Mouse (Mus musculus) inflammation-experienced regulatory T-cells, adult 6 months (primary cell): ENCODE results near the gene Ssh2. TPM values are rescaled to one million over a fixed set of nuclear protein-coding genes. Genes with fewer than 3 reads are reported as not detected.

ENCODE experiments used
- ATAC-seq: one replicate; pipeline ENCODE4 v1.8.0; 2017
- polyA plus RNA-seq, 3 experiments: library from polyadenylated mRNA; unstranded; fragments of 100-300 nt; shearing (Covaris generic); gene quantifications; one replicate each; pipeline ENCODE4 v1.2.1; 2017

Gene Ssh2
- 100 to 1,000 TPM in 1 of 3 experiments, 10 to 100 TPM in 2; 41.1 to 101 (median 73.4) TPM for polyA plus RNA-seq

DNA sequence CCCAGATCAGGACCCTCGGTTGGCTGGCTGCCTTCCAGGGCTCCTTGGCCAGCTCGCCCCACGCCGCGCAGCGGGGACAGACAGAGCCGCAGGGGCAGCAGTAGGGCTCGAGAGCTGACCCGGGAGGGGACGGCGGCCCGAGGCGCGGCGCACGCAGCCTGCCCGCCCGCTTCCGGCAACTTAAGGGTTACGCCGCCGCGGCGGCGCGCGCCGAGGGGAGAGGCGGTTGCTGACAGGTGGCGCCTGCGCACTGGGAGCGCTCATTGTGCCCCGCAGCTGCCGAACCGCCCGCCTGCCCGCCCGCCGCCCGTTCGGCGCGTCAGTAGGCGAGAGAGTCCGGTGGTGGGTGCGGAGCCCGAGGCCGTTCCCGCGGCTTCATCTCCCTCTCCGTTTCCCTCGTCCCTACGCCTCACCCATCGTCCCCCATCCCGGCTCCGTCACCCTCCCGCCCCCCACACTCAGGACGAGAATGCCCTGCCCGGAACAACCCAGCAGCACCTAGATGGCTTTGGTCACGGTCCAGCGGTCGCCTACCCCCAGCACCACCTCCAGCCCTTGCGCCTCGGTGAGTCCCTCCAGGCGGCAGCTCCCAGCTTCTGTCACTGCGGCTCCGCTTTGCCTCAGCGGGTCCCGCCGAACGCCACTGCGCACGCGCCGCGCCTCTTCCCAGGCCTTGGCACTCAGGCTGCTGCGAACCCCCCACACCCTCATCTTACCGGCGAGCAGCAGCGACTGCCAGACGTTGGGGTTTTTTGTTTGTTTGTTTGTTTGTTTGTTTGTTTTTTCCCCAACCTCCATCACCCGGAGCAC, at the start of gene Ssh2:
Ssh2 (plus strand) TSS at position 337 of the 810 bp plus-strand sequence.
- peak; percentile 70 for ATAC-seq

- ATAC-seq: no peak
Observed at GRCm38 (mm10) chr11:77173731-77174130, 42.4 kb upstream of the Ssh2 start.

- ATAC-seq: no peak
Observed at GRCm38 (mm10) chr11:77174531-77174930, 41.6 kb upstream of the Ssh2 start.

GRCm38 (mm10) chr11:77179771-77180170, 36.3 kb upstream of the Ssh2 start:
- no peak for ATAC-seq

DNA sequence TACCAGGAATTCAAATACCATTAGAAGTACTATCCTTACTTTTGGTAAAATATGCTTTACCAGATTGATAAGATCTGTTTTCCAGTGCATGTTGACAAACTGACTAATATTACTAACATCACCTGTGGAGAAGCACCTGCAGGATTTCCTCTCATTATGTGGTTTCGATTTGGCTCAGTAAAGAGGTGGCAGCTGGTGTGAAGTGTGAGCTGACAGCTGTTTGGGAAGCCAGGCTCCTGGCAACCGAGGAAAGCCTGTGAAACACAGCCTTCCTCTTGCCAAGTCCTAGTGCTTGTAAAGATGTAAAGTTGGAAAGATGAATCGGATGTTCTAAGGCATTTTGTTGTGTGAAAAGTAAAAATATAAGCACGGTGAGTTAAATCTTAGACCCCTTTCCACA, 35.2 kb upstream of the Ssh2 start:
- no peak for ATAC-seq

GRCm38 (mm10) chr11:77181528-77181927, 34.6 kb upstream of the Ssh2 start:
- no peak for ATAC-seq

DNA sequence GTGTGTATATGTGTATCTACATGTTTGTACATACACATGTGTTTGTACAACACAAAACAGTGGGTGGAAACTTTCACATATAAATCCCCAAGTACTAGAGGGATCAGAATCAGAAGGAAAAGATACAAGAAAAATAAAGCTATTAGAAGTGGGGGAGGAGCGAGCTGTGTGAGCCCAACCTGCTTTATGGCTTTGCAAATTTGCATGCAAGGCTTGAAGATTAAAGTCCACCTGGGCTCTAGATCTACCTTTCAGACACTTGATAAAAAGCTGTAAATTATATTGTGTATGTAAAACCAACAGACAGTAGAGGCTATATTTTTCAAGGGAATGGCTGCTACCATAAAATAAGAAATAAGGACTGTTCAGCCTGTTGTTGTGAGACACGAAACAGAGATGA, 34.0 kb upstream of the Ssh2 start:
- no peak for ATAC-seq

DNA sequence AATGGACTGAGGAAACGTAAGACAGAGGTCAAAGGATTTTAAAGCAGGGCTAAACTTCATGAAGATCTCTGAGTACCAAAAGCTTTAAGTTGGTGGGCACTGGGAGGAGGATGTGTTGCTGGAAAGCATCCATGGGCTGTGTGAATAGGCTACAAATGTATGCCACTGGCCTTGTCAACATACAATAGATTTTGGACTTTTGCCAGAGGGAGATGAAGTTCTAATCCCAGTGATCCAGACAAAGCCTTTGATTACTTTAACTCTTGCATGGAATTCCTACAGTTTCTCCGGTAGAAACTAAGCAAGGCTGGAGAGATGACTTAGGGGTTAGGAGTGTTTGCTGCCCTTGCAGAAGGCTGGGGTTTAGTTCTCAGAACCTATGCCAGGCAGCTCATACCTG, 33.5 kb upstream of the Ssh2 start:
- ATAC-seq: no peak

DNA sequence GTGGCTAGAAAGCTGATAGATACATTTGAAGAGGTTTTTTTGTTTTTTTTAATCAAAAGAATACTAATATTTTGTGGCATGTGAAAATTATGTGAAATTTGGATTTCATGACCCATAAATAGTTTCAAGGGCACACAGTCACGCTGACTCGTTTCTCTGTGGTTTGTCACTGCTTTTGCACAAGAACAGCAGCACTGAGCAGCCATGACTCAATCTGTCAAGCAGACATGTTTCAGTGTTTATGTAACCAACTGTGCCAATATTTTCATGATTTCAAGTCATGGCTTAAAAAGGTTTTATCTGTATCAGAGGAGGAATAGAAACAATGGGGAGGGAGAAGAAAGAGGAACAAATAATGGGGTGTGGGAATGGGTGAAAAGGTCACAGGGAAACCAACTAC, 31.2 kb upstream of the Ssh2 start:
- no peak for ATAC-seq

DNA sequence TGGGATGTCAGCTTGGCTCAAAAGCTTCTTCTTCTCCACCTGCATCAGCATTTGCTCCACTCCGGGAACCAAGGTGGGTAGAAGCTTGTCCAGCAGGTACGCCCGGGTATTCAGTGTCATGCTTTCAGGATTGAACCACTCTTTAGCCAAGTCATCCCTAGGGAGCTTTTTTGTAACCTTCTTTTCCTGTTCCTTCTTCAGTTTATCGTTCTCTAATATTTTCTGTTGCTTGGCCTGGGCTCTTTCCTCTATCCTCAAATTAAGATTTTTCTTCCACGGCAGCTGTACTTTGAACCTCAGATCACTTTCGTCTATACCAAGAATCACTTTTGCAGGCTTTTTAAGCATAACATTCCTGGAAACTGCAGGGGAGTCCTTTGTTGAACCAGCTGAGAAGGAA, 27.2 kb upstream of the Ssh2 start, which contains the start of gene Efcab5:
Efcab5 (minus strand) TSS at position 101 of the 400 bp plus-strand sequence.
- no peak for ATAC-seq

DNA sequence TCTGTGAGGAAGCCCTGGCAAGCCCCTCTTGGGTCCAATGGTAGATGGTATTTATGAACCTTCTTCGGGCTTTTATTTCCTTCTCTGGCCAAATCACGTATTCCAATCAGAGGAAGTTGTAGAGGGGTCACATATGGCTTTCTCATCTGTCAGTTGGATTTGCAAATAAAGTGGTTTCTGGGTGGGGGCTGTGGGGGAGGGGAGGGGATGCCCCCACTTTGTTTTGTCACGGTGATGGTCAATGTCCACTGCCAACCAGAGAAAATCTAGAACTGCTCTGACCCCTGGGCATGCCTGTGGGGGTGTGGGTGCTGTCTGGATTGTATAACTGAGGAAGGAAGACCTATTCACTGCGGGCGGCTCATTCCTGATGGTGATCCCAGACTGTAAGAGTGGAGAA, 22.7 kb upstream of the Ssh2 start:
- no peak for ATAC-seq

GRCm38 (mm10) chr11:77193941-77194553, 22.0 kb upstream of the Ssh2 start:
- ATAC-seq: no peak

GRCm38 (mm10) chr11:77194762-77195161, 21.3 kb upstream of the Ssh2 start:
- no peak for ATAC-seq

DNA sequence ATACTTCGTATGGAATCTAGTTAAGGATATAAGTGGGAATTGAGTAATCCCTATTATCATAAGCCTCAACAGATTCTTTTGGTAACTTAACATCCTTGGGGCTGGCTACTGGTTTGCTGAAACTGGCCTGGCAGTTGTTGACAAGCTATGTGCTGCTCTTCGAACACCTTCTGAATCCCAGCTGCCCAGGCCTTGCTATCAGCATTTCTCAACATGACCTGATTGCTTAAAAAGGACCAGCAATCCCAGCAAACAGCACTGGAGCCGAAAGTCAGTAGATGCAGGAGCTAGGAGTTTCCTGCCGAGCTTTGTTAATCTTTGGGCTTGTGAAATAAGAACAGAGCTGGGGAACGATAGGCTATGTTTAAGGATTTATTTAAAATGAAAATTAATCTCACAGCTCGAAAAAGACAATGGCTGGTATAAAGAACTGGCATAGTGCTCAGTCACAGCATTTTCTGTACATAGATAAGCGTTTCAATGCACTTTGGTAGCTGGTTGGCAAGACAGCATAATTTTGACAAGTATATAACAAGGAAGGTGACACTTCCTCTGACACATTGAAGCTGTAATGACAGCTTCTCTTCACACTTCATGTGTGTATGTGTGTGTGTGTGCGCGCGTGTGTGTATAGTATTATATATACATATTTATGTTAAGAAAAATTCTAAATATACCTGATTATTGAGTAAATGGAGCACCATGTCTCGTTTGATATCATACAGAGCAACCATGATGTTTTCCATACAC, 20.6 kb upstream of the Ssh2 start:
- ATAC-seq: no peak

DNA sequence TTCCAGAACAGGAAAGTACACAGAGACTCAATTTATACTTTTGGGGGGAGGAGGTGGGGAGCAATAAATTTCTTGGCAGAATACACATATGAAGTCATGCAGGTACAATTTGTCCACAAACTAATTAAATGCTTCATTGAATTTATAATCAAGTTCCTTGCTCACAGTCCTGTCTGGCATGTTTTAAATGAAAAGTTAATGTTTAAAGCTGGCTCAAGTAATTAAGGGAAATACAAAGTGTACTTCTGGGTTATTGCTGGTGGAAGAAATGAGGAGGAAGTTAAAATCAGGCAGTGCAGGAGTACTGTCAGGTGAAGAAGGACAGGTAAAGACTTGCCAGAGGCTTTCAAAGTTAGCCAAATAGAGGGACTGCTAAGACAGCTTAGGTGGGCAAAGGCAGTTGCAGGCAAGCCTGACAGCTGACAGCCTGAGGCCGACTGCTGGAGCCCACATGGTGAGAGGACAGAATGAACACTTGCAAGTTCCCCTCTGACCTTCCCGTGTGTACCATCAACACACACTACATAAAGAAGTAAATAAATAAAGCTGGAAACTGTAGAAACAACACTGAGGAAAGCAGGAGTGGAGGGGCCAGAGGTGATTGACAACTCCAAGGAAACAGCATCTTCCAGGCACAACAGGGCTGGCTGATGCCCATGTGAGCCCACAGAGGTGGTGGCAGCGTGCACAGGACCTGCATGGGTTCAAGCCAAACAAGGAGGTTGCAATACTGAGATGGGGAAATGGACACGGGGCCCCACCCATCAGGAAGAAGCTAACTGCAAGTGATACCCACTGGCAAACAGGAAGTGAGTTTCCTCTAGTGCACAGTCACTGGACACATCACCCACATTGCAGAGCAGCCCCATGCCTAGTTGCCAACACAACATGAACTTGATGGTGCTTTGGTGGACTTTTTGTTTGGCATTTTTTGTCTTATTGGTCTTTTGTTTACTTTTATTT, 19.6 kb upstream of the Ssh2 start:
- ATAC-seq: no peak

GRCm38 (mm10) chr11:77199636-77200035, 16.5 kb upstream of the Ssh2 start:
- ATAC-seq: no peak

DNA sequence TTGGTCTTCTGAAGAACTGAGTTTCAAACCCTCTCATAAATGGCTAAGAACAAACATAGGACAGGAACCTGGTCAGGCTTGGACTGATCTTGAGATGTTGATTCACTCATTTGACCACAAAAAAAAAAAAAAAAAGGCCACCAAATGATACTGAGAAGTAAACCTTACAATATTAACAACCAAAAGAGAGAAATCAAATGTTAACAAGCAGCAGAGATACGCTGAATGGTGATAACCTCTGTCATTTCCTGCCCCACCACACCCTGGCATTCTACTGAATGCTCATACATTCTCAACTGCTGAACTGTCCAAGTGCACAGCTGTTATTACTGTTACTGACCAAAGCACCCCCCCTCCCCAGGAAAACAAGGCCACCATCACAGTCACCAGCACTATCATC, 15.4 kb upstream of the Ssh2 start:
- no peak for ATAC-seq

DNA sequence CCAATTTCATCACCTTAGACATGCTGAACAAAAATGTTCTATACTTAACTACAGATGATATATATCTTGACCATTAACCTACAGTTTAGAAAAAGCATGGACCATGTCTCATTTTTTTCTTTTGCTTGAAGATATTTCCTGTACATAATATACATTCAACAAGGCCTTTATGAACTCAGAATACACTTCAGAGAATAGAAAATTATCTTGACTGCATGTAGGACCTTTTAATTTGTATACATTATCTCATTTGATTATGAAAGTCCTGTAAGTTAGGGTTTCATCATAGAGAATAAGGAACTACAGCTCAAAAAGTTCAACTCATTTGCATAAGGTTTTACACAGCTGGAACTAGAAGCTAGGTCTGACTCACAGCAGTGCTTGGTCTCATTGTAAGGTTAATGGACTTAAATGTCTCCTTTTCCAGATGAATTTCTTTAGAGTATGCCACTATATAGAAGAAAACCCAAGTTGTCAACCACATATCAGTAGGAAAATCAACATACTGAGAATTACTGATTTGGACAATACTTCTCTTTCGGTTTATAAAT, 1.9 kb upstream of the Ssh2 start:
- ATAC-seq: no peak

DNA sequence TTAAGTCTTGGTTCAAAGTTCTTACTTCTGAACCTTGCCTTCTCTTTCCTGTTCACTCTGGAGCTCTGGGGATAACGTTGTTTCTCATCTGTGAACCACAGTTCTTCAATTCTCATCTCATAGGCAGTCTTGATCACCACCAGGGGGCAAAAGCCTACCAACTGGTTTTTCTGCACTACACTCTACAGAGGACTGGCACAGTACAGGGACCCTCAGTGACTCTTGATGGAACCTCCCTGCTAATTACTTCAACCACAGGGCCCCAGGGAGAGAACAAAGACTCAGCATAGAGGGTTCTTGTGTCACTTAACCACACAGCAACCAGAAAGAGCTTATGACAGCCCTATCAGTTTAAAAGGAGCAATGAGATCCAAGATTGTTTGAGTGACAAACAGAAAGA, 1.3 kb upstream of the Ssh2 start:
- ATAC-seq: peak; percentile 64

DNA sequence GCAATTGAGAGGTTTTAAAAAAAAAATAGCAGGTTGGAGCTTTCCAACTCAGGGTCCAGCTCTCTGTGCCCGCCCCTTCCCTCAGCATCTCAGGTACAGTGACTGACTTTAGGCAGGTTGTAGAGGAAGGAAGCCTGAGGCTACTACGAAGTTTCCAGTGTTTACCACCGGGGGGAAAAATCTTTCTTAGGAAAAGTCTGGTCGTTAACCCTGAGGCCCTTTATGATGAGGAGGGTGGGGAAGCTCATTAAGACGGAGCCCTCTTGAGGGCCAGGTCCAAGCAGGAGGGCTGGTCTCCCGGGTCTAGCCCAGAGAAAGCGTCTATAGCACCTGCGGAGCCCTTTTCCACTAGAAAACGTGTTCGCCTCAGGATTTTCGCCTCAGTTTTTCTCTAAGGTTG, 604 bp upstream of the Ssh2 start:
- no peak for ATAC-seq

DNA sequence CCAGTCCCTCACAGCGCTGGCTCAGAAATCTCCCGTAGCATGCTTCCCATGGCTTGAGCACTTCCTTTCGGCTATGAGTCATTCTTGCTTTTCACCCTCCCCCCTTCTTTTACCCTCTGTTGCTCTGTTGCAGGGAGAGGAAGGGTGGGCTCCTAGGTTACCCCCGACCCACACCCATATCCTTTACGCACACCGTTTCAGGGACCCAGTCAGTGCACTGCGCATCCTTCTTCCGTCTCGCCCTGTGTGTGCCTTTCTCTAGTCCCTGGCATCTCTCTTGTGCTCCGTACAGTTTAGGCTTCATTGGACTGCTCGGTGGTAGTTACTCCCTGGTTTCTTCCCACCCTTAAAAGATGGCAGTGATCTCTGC, 659 bp downstream of the Ssh2 start:
- ATAC-seq: peak; percentile 59

GRCm38 (mm10) chr11:77230765-77231164, 14.7 kb downstream of the Ssh2 start:
- no peak for ATAC-seq
